Comparison of ENCODE assay signal across 12 mouse cellular contexts in genomic region chr19:50141853-50142252, GRCm38 (mm10).
DNase-seq lines count a peak whose midpoint lies in the region; ATAC-seq and TF ChIP-seq lines count a peak whose summit lies in the region.
"Had no signal": no experiment of that assay in that cellular context is flagged by ENCODE, and none has a peak within 500 bp of the region (broad histone marks: within the 10 kb centered on the region; RNA-seq: fewer than 3 reads in every experiment).

No protein-coding gene starts in this region.

- no peak overlapping the region for H3K9ac ChIP-seq in heart, adult 2 months (ENCODE audit: low read depth, low read length)
- H3K9ac ChIP-seq in midbrain, postnatal 0 days (replicated peaks; ENCODE audit: low read length, poor library complexity, severe bottlenecking) = no peak overlapping the region
- no peak overlapping the region for H3K9ac ChIP-seq in midbrain, embryonic 11.5 days (ENCODE audit: low read length)
- H3K9ac ChIP-seq: limb, embryonic 15.5 days; midbrain, embryonic 15.5 days had no signal

- WGBS in heart, adult 2 months = 44% methylated on average over 8 of the region's 8 CpGs
- 56% methylated on average over 8 of the region's 8 CpGs for WGBS in midbrain, postnatal 0 days
- 76% methylated on average over 8 of the region's 8 CpGs for WGBS in midbrain, embryonic 11.5 days

- no peak for TF ChIP-seq EP300 in heart, adult 2 months (IDR thresholded peaks at IDR 0.05; ENCODE audit: insufficient read depth, low read depth, low read length)

- H3K79me2 ChIP-seq in heart, adult 2 months (replicated peaks; ENCODE audit: control insufficient read depth, insufficient read depth, low read length) = no peaks in the 10 kb centered on the region

- H3K27ac ChIP-seq in heart, adult 2 months = no peak overlapping the region
- no peak overlapping the region for H3K27ac ChIP-seq in midbrain, postnatal 0 days (ENCODE audit: low read depth, low read length)
- H3K27ac ChIP-seq in midbrain, embryonic 11.5 days (ENCODE audit: low read depth, low read length) = no peak overlapping the region
- H3K27ac ChIP-seq: limb, embryonic 15.5 days; midbrain, embryonic 15.5 days had no signal

- no peaks in the 10 kb centered on the region for H3K27me3 ChIP-seq in heart, adult 2 months (ENCODE audit: control insufficient read depth, insufficient read depth, low read length)
- H3K27me3 ChIP-seq in midbrain, postnatal 0 days (ENCODE audit: insufficient read depth, low read length) = no peaks in the 10 kb centered on the region
- no peaks in the 10 kb centered on the region for H3K27me3 ChIP-seq in midbrain, embryonic 11.5 days (ENCODE audit: control insufficient read depth, insufficient read depth, low read length)
- H3K27me3 ChIP-seq: limb, embryonic 15.5 days; midbrain, embryonic 15.5 days had no signal

- DNase-seq in heart, adult 18-20 months = peak; percentile 4 to 18
- DNase-seq in heart, adult 2 months = no peak
- peak; percentile 76 for DNase-seq in midbrain, postnatal 0 days (ENCODE audit: low spot score)
- no peak for DNase-seq in midbrain, embryonic 11.5 days (ENCODE audit: low spot score, missing footprints)
- DNase-seq in layer of hippocampus, postnatal 10 days (ENCODE audit: low spot score in 2 of 2) = peak; percentile 52 to 54
- DNase-seq in telencephalon, adult 2 months (ENCODE audit: low read depth, low spot score) = peak; percentile 39
- no peak for DNase-seq in adipocyte (ENCODE audit: low spot score)
- DNase-seq: adrenal gland, adult 8-10 months; kidney, adult 2 months; thymus, adult 18-20 months had no signal

- no peaks in the 10 kb centered on the region for H3K9me3 ChIP-seq in midbrain, postnatal 0 days (ENCODE audit: low read length)
- no peaks in the 10 kb centered on the region for H3K9me3 ChIP-seq in midbrain, embryonic 11.5 days (ENCODE audit: control insufficient read depth, low read length)
- H3K9me3 ChIP-seq: limb, embryonic 15.5 days; midbrain, embryonic 15.5 days had no signal

- TF ChIP-seq CTCF in heart, adult 2 months (IDR thresholded peaks at IDR 0.05) = no peak
- TF ChIP-seq CTCF in midbrain, postnatal 0 days (IDR thresholded peaks at IDR 0.05) = no peak

- no peak for ATAC-seq in midbrain, postnatal 0 days (ENCODE audit: low FRiP score)
- ATAC-seq in midbrain, embryonic 11.5 days (ENCODE audit: low FRiP score) = no peak
- ATAC-seq: midbrain, embryonic 15.5 days had no signal

- intact Hi-C loops in heart, adult 2 months (cut with DNase I) = no loop called here

- H3K4me3 ChIP-seq in heart, adult 2 months = no peak overlapping the region
- H3K4me3 ChIP-seq in midbrain, postnatal 0 days (ENCODE audit: low read depth, low read length) = no peak overlapping the region
- no peak overlapping the region for H3K4me3 ChIP-seq in midbrain, embryonic 11.5 days (ENCODE audit: low read depth, low read length)
- H3K4me3 ChIP-seq: limb, embryonic 15.5 days; midbrain, embryonic 15.5 days had no signal

- no peak for TF ChIP-seq POLR2A in heart, adult 2 months (IDR thresholded peaks at IDR 0.05; ENCODE audit: insufficient read depth, low read depth, low read length)

- H3K4me2 ChIP-seq in midbrain, postnatal 0 days (ENCODE audit: low read depth, low read length, poor library complexity, severe bottlenecking) = no peak overlapping the region
- no peak overlapping the region for H3K4me2 ChIP-seq in midbrain, embryonic 11.5 days
- H3K4me2 ChIP-seq: limb, embryonic 15.5 days; midbrain, embryonic 15.5 days had no signal

- no peaks in the 10 kb centered on the region for H3K36me3 ChIP-seq in heart, adult 2 months (ENCODE audit: control insufficient read depth, insufficient read depth, low read length)
- no peaks in the 10 kb centered on the region for H3K36me3 ChIP-seq in midbrain, postnatal 0 days (ENCODE audit: insufficient read depth, low read length)
- no peaks in the 10 kb centered on the region for H3K36me3 ChIP-seq in midbrain, embryonic 11.5 days (ENCODE audit: control insufficient read depth, insufficient read depth, low read length)
- H3K36me3 ChIP-seq: limb, embryonic 15.5 days; midbrain, embryonic 15.5 days had no signal

- H3K4me1 ChIP-seq in heart, adult 2 months (ENCODE audit: control insufficient read depth, insufficient read depth, low read length) = no peaks in the 10 kb centered on the region
- H3K4me1 ChIP-seq in midbrain, postnatal 0 days (ENCODE audit: insufficient read depth, low read length) = no peaks in the 10 kb centered on the region
- no peaks in the 10 kb centered on the region; the same call in 1 of the 2 replicates for H3K4me1 ChIP-seq in midbrain, embryonic 11.5 days (ENCODE audit: control insufficient read depth, insufficient read depth, low read length)
- H3K4me1 ChIP-seq: limb, embryonic 15.5 days had no signal

Comparison
In these comparisons a context has a peak if more than half of its experiments do, and no peak if none do; other contexts are left out.
1. DNase-seq: peak in heart, adult 18-20 months (2 of 2), midbrain, postnatal 0 days (single experiment), layer of hippocampus, postnatal 10 days (2 of 2) and telencephalon, adult 2 months (single experiment); none in heart, adult 2 months (0 of 2), midbrain, embryonic 11.5 days (single experiment) and adipocyte (single experiment).